Mouse (Mus musculus) c-Kit-positive CD71-positive TER-119-negative erythroid progenitor cells, embryonic 14.5 days (primary cell): ENCODE measurements around the gene Grhl3.
"Not testable (repeated sequence)": the region's sequence is repeated elsewhere in the genome, so short reads cannot be mapped to it uniquely, and the experiment has no call there.

Experiments
- DNase-seq: peaks from one replicate; pipeline ENCODE4 v3.0.0-alpha.2; 2013; ENCODE audit warnings: low read depth

Grhl3 gene

DNA sequence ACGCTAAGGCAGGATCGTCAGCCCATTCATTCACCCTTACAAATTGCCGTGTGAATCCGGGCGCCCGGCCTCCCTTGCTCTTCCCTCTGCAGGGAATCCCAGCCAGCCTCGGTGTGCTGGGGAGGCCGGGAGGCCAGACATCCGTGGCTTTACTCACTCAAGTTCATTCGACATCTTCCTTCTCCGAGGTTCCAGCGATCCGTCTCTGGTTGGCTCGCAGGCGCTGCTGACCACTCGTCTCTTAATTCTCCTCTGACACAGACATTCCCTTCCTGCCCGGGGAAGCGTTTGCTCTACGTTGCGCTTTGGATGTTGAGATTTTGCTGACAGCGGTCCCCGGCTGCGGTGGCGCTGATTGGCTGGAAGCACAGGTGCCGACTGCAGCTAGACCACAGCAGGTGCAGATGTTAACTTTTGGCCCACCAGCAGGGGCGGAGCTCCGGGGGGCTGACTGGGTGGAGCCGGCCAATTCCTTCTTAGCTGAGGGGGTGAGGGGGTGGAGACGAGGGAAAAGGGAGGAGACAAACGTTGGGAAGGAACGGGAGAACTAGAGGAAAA lies at the start of gene Grhl3:
Grhl3 (minus strand) TSS at position 380 of the 558 bp plus-strand sequence.
- no peak for DNase-seq

GRCm38 (mm10) chr4:135622290-135622689 lies 48.9 kb upstream of the Grhl3 start:
- DNase-seq, result no peak

GRCm38 (mm10) chr4:135620461-135620860 lies 47.0 kb upstream of the Grhl3 start:
- no peak for DNase-seq

DNA sequence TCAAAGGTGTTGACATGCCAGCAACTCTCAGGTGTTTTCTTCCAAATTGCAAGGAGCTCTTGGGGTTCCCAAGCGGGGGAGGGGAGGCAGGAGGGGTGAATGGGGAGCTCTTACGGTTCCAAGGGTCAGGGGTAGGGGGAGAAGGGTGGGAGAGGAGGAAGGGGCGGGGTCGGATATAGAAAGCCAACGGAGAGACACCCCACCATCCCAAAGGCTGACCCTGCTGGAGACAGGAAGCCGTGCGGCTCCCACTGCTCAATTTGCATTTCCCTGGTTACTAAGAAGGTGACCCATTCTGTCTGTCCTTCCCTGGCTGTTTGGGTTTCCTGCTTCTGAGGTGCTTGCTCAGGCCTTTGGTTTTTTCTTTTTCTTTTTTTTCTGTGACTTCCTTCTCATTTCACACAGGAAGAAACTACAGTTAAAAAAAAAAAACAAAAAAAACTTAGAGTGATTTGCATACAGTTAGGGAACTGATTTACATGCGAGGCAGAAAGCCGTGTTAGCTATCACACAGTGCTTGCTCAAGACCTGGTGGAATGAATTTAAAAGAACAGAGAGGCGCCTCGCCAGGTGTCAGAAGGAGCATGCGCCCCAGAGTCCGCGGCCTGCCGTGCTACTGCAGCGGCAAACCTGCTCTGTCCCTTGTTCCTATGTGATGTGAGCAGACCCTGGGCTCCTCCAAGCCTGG lies 44.5 kb upstream of the Grhl3 start:
- no peak for DNase-seq

GRCm38 (mm10) chr4:135617038-135617437 lies 43.6 kb upstream of the Grhl3 start:
- no peak for DNase-seq

DNA sequence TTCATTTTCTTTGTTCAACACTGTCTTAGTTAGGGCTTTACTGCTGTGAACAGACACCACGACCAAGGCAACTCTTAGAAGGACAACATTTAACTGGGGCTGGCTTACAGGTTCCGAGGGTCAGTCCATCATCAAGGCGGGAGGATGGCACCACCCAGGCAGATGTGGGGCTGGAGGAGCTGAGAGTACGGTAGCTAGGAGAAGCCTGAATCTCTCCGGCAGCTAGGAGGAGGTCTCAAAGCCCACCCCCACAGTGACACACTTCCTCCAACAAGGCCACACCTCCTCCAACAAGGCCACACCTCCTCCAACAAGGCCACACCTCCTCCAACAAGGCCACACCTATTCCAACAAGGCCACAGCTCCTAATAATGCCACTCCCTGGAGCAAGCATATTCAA lies 41.9 kb upstream of the Grhl3 start:
- not testable (repeated sequence) for DNase-seq

DNA sequence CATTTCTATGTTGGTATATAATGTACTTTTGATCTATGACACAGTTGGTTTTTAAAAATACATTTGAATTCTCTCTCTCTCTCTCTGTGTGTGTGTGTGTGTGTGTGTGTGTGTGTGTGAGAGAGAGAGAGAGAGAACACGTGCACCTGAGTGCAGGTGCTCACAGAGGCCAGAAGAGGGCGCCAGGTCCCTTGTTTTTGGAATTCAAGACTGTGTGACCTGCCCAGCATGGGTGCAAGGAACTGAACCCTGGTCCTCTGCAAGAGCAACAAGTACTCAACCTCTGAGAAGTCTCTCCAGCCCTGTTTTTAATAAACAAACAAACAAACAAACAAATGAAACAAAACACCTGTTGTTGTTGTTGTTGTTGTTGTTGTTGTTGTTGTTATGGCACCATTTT lies 36.6 kb upstream of the Grhl3 start:
- no peak for DNase-seq

GRCm38 (mm10) chr4:135607979-135608885 lies 34.8 kb upstream of the Grhl3 start:
- DNase-seq, result no peak

DNA sequence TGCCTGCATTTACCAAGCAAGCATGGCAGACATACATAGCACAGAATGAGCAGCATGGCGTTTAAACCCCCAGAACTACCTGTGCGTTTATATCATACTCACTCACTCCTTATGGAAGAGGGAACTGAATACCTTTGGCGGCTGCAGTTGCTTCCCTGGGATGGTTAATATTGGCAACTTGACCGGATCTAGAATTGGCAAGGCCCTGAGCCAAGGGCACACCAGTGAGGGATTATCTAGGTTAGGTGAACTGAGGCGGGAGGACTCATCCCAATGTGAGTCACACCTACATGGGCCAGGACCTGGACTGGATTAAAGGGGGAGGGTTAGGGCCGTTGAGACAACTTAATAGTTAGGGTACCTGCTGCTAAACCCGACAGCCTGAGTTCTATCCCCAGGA lies 32.8 kb upstream of the Grhl3 start:
- no peak for DNase-seq

DNA sequence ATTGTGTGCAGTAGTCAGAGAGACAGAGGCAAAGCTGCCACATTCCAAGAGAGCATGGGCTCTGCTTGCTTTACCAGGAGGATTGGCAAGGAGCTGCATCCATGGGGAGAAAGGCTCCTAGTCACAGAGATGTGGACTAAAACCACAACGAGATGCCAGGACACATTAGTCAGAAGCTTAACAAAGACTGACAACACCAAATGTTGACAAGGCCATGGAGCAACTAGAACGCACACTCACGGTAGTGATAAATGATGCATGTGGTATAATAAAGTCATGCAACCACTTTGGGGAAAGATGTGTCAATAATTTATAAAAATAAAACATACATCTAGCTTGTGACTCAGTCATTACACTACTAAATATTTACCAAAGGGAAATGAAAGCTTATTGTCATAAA lies 28.1 kb upstream of the Grhl3 start:
- DNase-seq, result no peak

- DNase-seq, result no peak
Measured at GRCm38 (mm10) chr4:135599497-135600182, 26.2 kb upstream of the Grhl3 start.

DNA sequence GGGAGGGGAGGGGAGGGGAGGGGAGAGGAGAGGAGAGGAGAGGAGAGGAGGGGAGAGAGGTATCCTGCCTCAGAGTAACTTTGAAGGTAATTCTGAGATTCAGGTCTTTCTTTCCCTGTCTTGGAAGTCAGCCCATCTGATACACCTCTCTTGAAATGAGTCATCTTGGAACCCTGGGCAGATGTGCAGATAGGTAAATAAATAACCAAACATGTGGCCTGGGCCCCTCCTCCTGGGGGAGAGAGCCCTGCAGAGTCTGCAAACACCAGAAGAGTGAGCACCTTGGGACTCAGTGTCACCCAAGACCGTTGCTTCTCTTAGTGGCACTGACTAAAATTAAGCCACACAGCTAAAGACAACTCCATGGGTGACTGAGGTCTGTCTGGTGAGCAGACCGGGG lies 25.6 kb upstream of the Grhl3 start:
- no peak for DNase-seq

DNA sequence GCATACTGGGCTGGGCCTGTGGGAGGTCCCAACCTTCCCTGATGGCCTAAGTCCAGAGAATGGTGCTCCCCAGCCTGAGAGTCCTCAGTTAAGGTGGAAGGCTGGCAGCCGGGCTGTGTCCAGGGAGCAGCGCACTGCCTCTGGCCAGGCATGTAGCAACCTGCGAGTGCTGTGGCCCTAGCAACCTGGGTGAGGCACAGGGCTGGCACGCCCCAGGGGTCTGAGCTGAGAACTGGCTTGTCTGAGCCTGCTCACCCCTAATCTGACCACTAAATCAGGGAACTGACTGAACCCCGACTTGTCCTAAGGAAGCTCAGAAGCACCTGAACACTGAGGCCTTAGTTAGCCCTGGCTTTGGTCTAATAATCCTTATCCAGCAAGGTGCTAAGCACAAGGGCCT lies 24.1 kb upstream of the Grhl3 start:
- DNase-seq, result no peak

DNA sequence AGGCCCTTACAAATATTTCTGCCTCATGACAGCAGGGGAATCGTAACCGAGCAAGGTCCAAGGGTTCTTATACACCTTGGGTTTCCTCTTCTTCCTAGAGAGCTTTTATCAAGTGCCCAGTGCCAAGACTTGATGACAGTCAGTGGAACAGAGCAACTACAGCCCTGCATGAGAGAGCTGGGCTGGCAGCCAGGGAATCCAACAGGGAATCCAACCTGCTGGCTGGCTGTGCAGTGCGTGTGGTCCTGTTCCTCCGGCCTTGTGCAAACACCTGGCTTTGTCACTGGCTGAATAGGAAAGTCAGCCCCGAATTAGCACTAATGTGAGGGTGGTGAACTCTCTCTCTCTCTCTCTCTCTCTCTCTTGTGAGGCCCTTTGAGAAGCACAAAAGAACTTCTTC lies 22.5 kb upstream of the Grhl3 start:
- DNase-seq, result no peak

DNA sequence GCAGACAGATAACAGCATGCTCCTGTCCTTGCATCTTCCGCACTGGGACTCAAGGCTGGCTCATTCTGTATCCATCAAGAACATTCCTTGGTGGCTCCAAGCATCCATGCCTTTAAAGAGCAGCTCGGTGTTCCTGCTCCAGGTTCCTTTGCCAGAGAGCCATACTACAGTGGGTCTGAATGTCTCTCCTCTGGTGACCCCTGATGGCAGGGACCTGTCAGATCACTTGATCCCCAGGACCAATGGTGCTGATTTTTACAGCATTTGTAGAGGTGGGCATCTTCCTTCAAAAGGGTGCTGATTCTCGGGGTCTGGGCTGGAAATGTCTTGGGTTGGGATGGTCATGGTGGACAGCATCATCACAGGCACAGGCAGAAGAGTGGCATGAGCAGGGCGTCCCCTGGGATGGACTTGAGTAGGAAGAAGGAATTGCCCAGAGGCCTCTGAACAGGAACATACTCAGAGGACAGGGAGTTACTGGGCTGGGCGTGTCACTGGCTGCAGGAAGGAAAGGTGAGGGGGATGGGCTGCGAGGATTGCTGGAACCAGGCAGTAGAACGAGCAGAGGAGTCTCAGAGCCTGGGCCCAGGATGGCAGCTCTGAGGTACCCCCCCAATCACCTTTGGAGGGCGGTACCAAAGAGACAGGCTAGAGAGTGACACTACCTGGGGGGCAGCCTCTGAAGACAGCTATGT lies 18.3 kb upstream of the Grhl3 start:
- DNase-seq, result no peak

DNA sequence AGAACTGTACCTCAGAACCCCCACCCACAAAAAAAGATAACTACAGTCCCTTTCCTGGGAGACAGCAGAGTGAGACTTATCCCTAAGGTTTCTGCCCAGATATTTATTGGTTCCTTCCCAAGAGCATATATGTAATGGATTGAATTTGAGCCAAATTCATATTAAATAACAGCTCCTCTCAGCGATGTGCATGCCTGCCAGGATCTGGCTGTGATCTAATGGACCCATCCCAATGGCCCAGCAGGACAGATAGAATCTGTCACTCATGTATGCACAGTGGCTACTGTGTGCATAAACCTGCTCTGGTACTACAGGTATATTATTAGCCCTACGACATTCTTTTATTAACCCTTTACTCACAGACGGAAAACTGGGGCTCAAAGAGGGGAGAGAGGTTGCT lies 17.7 kb upstream of the Grhl3 start:
- DNase-seq, result no peak

DNA sequence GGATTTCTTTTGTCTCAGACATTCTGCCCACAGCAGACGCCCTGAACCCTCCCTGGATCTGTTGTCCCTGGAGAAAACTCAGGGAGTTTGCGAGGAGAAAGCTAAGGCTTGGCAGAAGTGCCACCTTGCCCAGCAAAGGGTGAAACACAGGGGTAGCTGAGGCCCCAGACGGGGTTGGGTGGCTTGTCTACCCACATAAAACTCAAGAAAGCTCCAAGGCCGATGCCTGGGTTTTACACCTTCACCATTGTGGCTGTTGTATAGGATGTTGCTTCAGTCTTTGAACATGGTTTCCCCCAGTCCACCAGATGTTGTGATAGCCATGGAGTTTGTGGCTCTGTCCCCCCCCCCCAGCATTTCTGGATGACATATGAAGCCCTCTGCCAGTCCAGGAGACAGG lies 11.4 kb upstream of the Grhl3 start:
- DNase-seq, result no peak

DNA sequence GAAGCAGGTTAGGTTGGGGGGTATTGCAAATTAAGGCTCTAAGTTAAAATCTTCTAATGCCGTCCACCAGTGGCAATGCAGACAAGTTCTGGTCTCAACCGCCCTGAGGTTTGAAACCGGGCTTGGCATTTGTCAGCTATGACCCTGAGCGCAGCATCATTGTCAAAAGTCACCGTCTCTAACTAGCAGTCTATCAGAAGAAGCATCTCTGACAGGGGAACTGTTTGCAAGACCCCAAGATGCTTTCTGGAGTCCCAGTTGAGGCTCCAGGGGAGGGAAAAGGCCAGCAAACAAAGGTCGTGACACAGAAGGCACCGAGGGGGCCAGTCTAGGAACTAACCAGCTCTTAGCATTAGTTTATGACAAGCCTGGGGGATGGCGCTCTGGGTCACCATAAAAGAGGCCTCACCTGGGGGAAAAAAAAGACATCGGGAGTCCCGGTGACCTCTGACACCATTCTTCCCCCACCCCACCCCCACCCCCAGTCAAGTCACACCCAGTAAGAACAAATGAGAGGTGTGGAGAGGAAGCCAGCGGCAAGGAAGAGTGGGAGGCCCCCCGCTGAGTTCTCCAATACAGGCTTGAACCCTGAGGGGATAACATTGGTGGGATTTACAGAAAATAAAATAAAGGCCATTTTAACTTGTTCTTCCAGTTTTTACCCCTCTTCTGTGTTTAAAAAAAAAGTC lies 7.9 kb upstream of the Grhl3 start:
- no peak for DNase-seq

GRCm38 (mm10) chr4:135579695-135580094 lies 6.3 kb upstream of the Grhl3 start:
- no peak for DNase-seq

DNA sequence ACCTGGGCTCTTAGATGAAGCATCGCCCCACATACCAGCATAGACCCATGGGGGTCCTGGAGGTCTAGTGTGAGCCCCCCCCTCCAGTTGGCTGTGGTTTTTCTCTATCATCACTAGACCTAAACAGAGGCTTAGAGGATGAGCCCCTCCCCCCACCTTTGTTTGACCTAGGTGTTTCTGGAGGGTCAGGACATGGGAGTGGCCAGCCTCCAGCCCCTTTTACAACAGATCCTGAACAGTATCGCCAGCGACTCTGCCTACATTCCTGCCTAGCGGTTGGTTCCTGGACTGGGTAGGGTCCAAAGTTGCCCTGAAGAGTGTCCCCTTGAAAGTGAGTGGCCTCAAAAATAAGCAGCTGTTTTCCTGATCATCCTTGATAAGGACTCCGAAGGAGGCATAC lies 5.1 kb upstream of the Grhl3 start:
- DNase-seq, result no peak
